Mouse (Mus musculus) G1E (cell line): ENCODE measurements around the gene Celf2. TPM values are rescaled to one million over a fixed set of nuclear protein-coding genes. Genes with fewer than 3 reads are reported as not detected.

ENCODE experiments used
- ATAC-seq: 2 replicates; pipeline ENCODE4 v1.8.0; 2016; ENCODE audit warnings: mild to moderate bottlenecking; ENCODE audit not compliant: insufficient number of reproducible peaks, poor library complexity, low FRiP score, severe bottlenecking; ENCODE audit errors: extremely low read depth
- DNase-seq: peaks from one replicate; pipeline ENCODE4 v3.0.0; 2012; ENCODE audit warnings: low spot score
- H3K27me3 ChIP-seq: 2 replicates; pipeline ENCODE4 v1.6.1; 2012; ENCODE audit warnings: mild to moderate bottlenecking, low read length, inconsistent platforms; ENCODE audit not compliant: insufficient read depth
- H3K36me3 ChIP-seq: replicated peaks from 2 replicates; pipeline ENCODE3; 2012; ENCODE audit warnings: mild to moderate bottlenecking, inconsistent platforms
- H3K4me1 ChIP-seq: 2 replicates; pipeline ENCODE4 v1.6.1; 2012; ENCODE audit warnings: low read depth, low read length, inconsistent platforms, mixed read lengths; ENCODE audit not compliant: insufficient read depth
- H3K4me3 ChIP-seq: 2 replicates; pipeline ENCODE4 v1.5.1; 2012; ENCODE audit warnings: low read depth, mild to moderate bottlenecking, inconsistent platforms, low read length, moderate library complexity, mixed read lengths
- H3K9me3 ChIP-seq: replicated peaks from 2 replicates; pipeline ENCODE4 v1.6.1; 2012; ENCODE audit warnings: inconsistent platforms
- CTCF ChIP-seq: IDR thresholded peaks from 2 replicates; pipeline ENCODE4 v1.5.1; 2012; ENCODE audit warnings: low read depth, low read length, inconsistent platforms, mixed read lengths
- GATA1 ChIP-seq: IDR thresholded peaks from 2 replicates; pipeline ENCODE4 v1.6.1; 2012; ENCODE audit warnings: borderline replicate concordance, low read length, inconsistent platforms, mixed read lengths
- GATA2 ChIP-seq: IDR thresholded peaks from 2 replicates; pipeline ENCODE4 v1.6.1; 2012; ENCODE audit warnings: low read depth, low read length, inconsistent platforms, borderline replicate concordance
- POLR2AphosphoS5 ChIP-seq: IDR thresholded peaks from 2 replicates; pipeline ENCODE4 v1.6.1; 2012; ENCODE audit warnings: low read depth, low read length, inconsistent platforms; ENCODE audit not compliant: insufficient replicate concordance
- TAL1 ChIP-seq: conservative IDR thresholded peaks from 2 replicates; pipeline ENCODE4 v1.6.1; 2012; ENCODE audit warnings: low read depth, low read length, inconsistent platforms, mixed read lengths
- polyA plus RNA-seq: library from polyadenylated mRNA; stranded (reverse); fragments of >175 nt; gene quantifications from 2 replicates; pipeline ENCODE4 v1.2.3, GENCODE M21; 2012
- total RNA-seq, 2 experiments: library from RNA; stranded (forward) in 1 of 2; stranded (reverse) in 1 of 2; fragments of 200-1000 nt in 1 of 2; fragments of >200 nt in 1 of 2; fragmentation: Nextera tagmentation in 1 of 2; gene quantifications; 2 replicates each; pipeline ENCODE4 v1.2.3; 2014 to 2017

Gene Celf2
- total and polyA plus RNA-seq, 3 experiments = 0.86 to 45.1 (median 14.2) TPM

DNA sequence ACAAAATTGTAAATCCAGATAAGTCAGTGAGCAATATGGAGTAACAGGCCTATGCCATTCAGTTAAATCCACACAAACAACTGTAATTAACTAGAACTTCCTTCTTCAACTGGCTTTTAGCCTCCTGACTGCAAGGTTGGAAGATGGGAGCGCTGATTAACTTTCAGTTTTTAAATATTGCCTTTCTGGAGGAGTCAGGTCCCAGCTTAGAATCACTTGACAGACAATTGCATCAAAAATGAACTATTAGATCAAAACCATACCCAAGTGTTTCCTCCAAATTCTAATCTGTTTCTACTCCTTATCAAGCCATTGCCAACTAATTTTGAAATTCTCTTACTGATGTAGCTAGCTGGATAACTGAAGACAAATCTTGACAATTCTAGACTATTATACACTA is 635.7 kb downstream of the Celf2 start:
- Histone ChIP-seq H3K4me3 (no peak overlapping the region), H3K27me3 (no peaks in the 10 kb centered on the region), H3K36me3 (no peaks in the 10 kb centered on the region), H3K9me3 (peaks cover 5% of the 10 kb centered on the region; the same call in 1 of the 2 replicates), H3K4me1 (no peaks in the 10 kb centered on the region)
- DNase-seq = no peak
- ATAC-seq = no peak
- no peak for TF ChIP-seq CTCF
- no peak for TF ChIP-seq GATA2
- TF ChIP-seq TAL1 = no peak
- no peak for TF ChIP-seq POLR2AphosphoS5
- no peak for TF ChIP-seq GATA1

DNA sequence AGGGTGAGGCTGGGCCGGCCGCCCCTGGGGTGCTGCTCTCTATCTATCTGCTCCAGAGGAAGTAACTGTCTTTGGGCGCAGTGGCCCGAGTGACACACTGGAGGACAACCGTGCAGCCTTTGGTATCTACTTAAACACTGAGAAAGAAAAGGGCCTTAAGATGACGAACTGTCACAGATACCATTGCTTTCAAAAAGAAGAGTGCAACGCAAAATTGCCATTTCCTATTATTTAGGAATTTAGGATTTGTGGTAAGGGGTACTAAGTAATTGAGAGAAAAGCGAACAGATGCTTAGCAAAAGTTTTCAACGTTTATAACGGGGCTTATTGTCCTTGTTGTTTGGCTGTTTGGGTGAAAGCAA is 636.5 kb downstream of the Celf2 start:
- Histone ChIP-seq H3K4me1 (no peaks in the 10 kb centered on the region), H3K4me3 (no peak overlapping the region), H3K27me3 (no peaks in the 10 kb centered on the region), H3K36me3 (no peaks in the 10 kb centered on the region), H3K9me3 (peaks cover 5% of the 10 kb centered on the region; the same call in 1 of the 2 replicates)
- TF ChIP-seq POLR2AphosphoS5 = no peak
- TF ChIP-seq TAL1 = no peak
- no peak for TF ChIP-seq GATA1
- no peak for TF ChIP-seq CTCF
- TF ChIP-seq GATA2 = no peak
- ATAC-seq (no peak), DNase-seq (no peak)

DNA sequence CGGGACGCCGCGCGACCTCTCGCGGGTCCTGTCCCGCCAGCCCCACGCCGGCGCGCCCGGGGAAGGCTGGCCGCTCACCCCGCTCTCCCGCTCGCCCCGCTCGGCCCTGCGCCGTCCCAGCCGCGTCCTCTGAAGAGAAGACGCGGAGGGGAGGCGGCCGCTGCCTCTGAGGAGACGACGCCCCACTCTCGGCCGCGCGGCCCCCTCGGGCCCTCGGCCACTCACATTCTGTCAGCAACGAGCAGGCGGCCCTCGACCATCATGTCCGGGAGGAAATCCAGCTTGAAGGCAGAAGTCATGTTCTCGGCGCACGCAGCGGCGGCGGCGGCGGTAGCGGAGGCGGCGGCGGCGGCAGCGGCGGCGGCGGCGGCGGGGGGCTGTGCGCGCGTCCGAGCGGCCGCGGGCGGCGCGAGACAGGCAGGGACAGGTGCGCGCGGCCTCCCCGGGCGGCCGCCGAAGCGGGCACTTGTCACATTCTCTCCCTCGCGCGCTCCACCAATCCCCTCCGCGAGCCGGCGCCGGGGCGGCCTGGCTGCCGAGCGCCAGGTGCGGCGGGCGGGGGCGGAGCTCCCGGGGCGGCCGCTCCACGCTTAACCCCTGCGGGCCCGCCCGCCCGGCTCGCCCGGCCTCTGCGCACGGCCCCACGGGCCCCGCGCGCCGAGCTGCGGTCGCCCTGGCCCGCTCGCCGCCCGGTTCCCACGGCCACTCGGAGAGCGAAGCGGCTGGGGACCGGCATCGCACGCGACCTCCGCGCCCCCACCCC is 637.1 kb downstream of the Celf2 start:
- DNase-seq (no peak), ATAC-seq (no peak)
- no peaks in the 10 kb centered on the region for H3K36me3 ChIP-seq
- no peaks in the 10 kb centered on the region for H3K4me1 ChIP-seq
- H3K4me3 ChIP-seq = no peak overlapping the region
- H3K27me3 ChIP-seq = no peaks in the 10 kb centered on the region
- peaks cover 5% of the 10 kb centered on the region; the same call in 1 of the 2 replicates for H3K9me3 ChIP-seq
- TF ChIP-seq GATA1 (no peak), POLR2AphosphoS5 (no peak), CTCF (no peak), GATA2 (no peak), TAL1 (no peak)

DNA sequence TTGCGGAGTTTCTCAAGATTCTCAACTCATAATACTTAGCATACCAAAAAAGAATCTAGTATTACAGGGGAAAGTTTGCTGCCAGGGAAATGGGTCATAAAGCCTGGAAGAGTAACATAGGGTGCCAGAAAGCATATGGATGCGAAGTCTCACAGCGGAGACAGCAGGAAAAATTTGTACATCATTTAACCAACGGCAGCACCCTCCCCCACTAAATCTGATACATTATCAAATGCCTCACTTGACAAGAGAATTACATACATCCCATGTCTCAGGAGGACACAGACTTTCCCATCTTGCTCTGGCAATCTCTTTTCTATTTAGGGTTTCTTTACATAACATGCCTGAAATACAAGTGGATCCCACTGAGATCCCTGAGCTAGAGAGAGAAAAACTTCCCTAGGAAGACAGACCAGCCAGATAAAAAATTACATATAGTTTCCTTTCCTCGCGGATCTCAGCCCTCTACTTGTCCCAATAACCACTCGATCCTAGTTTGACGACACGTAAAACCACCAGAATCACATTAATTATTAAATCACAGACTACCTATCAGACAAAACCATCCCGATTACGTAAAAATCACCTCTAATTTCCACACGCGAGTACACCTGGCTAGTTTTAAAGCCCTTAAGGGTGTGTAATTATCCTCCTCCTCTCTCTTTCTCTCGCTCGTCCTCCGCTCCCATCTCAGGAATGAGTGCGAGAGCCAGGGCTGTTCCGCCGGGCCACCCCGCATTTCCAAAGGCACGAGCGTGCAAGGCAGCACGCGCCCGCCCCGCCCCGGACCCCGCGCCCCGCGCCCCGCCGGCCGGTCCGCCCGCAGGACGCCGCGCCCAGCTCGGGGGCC is 637.9 kb downstream of the Celf2 start:
- Histone ChIP-seq H3K36me3 (no peaks in the 10 kb centered on the region), H3K4me3 (no peak overlapping the region), H3K27me3 (no peaks in the 10 kb centered on the region), H3K9me3 (peaks cover 5% of the 10 kb centered on the region; the same call in 1 of the 2 replicates), H3K4me1 (no peaks in the 10 kb centered on the region)
- ATAC-seq (no peak), DNase-seq (no peak)
- no peak for TF ChIP-seq TAL1
- TF ChIP-seq CTCF = no peak
- no peak for TF ChIP-seq POLR2AphosphoS5
- no peak for TF ChIP-seq GATA2
- no peak for TF ChIP-seq GATA1

DNA sequence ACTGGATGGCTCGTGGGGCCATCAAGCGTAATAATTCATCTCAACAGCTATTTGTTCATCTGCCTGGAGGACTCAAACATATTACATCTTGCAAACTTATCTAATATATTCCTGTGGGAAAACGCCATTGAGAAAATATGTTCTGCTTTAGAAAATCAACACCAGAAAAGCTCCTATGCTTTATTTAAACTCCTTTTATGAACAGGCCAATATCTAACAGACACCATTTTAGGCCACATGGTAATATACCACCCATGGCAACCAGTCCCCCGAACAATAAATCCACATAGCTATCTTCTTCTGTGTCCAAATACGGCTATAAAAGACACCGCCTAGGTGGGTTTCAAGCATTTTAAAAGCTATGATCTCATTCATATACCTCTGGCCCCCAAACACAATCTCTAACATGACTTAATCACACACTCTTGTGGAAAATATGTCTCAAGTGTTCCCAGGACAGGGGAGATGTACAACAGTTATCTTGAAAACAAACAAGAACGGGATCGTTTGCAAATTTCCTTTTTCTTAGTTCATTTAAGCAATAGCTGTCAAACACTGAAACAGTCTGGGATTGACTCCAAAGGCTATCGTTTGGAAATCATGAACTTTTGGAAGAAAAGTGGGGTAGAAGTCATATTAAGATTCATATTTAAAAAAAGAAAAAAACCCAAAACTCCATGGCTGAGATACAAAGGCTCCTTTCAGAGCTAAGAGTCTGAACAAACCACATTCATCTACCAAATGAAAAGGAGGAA is 639.2 kb downstream of the Celf2 start:
- TF ChIP-seq GATA2 (no peak), POLR2AphosphoS5 (no peak), CTCF (no peak), GATA1 (no peak), TAL1 (no peak)
- H3K4me3 ChIP-seq = no peak overlapping the region
- no peaks in the 10 kb centered on the region for H3K4me1 ChIP-seq
- H3K27me3 ChIP-seq = no peaks in the 10 kb centered on the region
- DNase-seq = no peak
- H3K36me3 ChIP-seq = no peaks in the 10 kb centered on the region
- ATAC-seq = no peak
- peaks cover 5% of the 10 kb centered on the region; the same call in 1 of the 2 replicates for H3K9me3 ChIP-seq

DNA sequence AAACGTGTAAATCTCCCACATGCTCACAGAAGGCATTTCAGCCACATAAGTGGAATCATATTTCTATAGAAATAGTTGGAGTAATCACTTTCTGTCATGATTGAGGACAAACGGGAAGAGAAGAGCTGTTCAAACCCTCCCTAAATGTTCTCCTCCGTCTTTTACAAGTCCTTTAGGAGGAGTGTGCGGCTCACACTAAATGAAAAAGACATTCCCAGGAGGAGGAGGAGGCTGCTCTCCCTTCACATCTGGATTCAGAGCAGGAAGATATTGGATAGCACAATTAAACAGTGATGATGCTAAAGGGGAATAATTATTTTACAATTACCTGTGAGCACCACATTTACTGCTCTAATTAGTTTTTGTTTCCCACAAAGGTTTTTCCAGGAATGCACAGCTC is 642.1 kb downstream of the Celf2 start:
- Histone ChIP-seq H3K36me3 (no peaks in the 10 kb centered on the region), H3K4me1 (no peaks in the 10 kb centered on the region), H3K9me3 (peaks cover 3% of the 10 kb centered on the region; the same call in 1 of the 2 replicates), H3K27me3 (no peaks in the 10 kb centered on the region), H3K4me3 (no peak overlapping the region)
- TF ChIP-seq TAL1 (no peak), GATA1 (no peak), GATA2 (no peak), POLR2AphosphoS5 (no peak), CTCF (no peak)
- ATAC-seq (no peak), DNase-seq (no peak)
